Mouse (Mus musculus) cerebellum, adult 2 months (tissue): ENCODE measurements around the gene Zfp119b.
"Not testable (repeated sequence)": the region's sequence is repeated elsewhere in the genome, so short reads cannot be mapped to it uniquely, and the experiment has no call there.

ENCODE experiments used
- CTCF ChIP-seq: fragments of 200-500 bp; IDR thresholded peaks from 2 replicates; pipeline ENCODE4 v1.5.1; 2011; ENCODE audit warnings: low read depth, mild to moderate bottlenecking, control low read depth, low read length, moderate library complexity, borderline replicate concordance; ENCODE audit not compliant: insufficient read depth
- POLR2A ChIP-seq: fragments of 200-500 bp; IDR thresholded peaks from 2 replicates; pipeline ENCODE4 v1.6.1; 2011; ENCODE audit warnings: low read length, control low read depth, borderline replicate concordance; ENCODE audit not compliant: insufficient read depth

DNA sequence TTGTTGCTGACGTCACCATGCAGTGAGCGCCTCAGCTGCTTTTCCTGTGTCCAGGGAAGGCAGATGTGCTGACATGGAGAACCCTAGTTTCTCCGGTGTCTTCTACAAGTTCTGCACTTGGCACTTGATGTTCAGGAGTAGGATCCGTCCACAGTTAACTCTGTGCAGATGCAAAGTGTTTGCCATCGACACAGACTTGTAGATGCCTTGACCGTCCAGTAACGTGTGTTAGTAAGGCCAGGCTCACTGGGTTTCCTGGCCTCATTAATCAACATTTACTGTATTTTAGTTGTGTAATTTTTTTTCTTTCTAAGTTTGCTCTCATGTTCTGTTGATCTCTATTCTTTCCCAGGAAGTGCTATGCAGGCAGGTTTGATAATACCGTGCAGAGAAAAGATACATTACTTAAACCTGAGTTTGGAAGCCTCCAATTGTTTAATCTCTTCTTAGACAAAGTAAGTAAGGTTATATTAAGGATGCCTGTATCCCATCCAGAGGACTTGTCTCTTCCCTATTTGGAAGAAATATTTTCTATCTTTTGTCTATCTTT, 56.8 kb downstream of the Zfp119b start:
- not testable (repeated sequence) for TF ChIP-seq POLR2A, CTCF
